Mouse (Mus musculus) liver, adult 2 months (tissue): ENCODE results near the gene Zfp422. TPM values are rescaled to one million over a fixed set of nuclear protein-coding genes. Genes with fewer than 3 reads are reported as not detected.
"Not testable (repeated sequence)": the region's sequence is repeated elsewhere in the genome, so short reads cannot be mapped to it uniquely, and the experiment has no call there.

Experiments
- DNase-seq: peaks from one replicate; pipeline ENCODE4 v3.0.0-alpha.2; 2011; ENCODE audit warnings: low read depth, low spot score; ENCODE audit errors: extremely low read depth
- H3K27ac ChIP-seq: fragments of 200-500 bp; replicated peaks from 2 replicates; pipeline ENCODE4 v1.5.1; 2012; ENCODE audit warnings: low read depth, mild to moderate bottlenecking, control low read depth, inconsistent platforms, low read length; ENCODE audit not compliant: insufficient read depth
- H3K27me3 ChIP-seq: fragments of 200-500 bp; 2 replicates; pipeline ENCODE4 v1.6.1; 2012; ENCODE audit warnings: mild to moderate bottlenecking, moderate library complexity, low read length, inconsistent platforms; ENCODE audit not compliant: control insufficient read depth, insufficient read depth
- H3K36me3 ChIP-seq: fragments of 200-500 bp; 2 replicates; pipeline ENCODE4 v1.6.1; 2012; ENCODE audit warnings: low read length, inconsistent platforms; ENCODE audit not compliant: control insufficient read depth, insufficient read depth
- H3K4me1 ChIP-seq: fragments of 200-500 bp; 2 replicates; pipeline ENCODE4 v1.6.1; 2011; ENCODE audit warnings: low read length; ENCODE audit not compliant: control insufficient read depth, insufficient read depth
- H3K4me3 ChIP-seq: fragments of 200-500 bp; 2 replicates; pipeline ENCODE4 v1.5.1; 2011; ENCODE audit warnings: low read depth, mild to moderate bottlenecking, control low read depth, low read length, moderate library complexity; ENCODE audit not compliant: insufficient read depth
- H3K79me2 ChIP-seq: fragments of 200-500 bp; 2 replicates; pipeline ENCODE4 v1.6.1; 2012; ENCODE audit warnings: inconsistent platforms, mild to moderate bottlenecking, low read length, moderate library complexity; ENCODE audit not compliant: control insufficient read depth, insufficient read depth
- H3K9ac ChIP-seq: fragments of 200-500 bp; 2 replicates; pipeline ENCODE4 v1.6.1; 2012; ENCODE audit warnings: low read depth, mild to moderate bottlenecking, control low read depth, inconsistent platforms, low read length
- CTCF ChIP-seq: fragments of 200-500 bp; IDR thresholded peaks from 2 replicates; pipeline ENCODE4 v1.5.1; 2011; ENCODE audit warnings: low read depth, low read length, control low read depth
- POLR2A ChIP-seq: fragments of 200-500 bp; IDR thresholded peaks from 2 replicates; pipeline ENCODE4 v1.6.1; 2011; ENCODE audit warnings: low read length, control low read depth; ENCODE audit not compliant: insufficient read depth; ENCODE audit errors: extremely low read depth
- WGBS: fragments of 180-500 bp; shearing (Covaris S2); methylation state at CpG from one replicate; pipeline ENCODE4 v1.1.7; 2018; 5-methylcytosine and 5-hydroxymethylcytosine counted together
- polyA plus RNA-seq: library from polyadenylated mRNA; depleted of rRNA; stranded (reverse); fragments of >200 nt; gene quantifications from 2 replicates; pipeline ENCODE4 v1.2.3, GENCODE M21; 2012
- total RNA-seq: library from RNA; depleted of rRNA; stranded (reverse); fragments of >200 nt; gene quantifications from 2 replicates; pipeline ENCODE4 v1.2.3, GENCODE M21; 2014

Gene Zfp422
- total and polyA plus RNA-seq, 2 experiments = 5.6 to 7.0 TPM

GRCm38 (mm10) chr6:116629766-116630165 lies 967 bp upstream of the Zfp422 start:
- Histone ChIP-seq H3K4me3 (no peak overlapping the region), H3K79me2 (peaks cover 2% of the 10 kb centered on the region; the same call in 1 of the 2 replicates), H3K9ac (no peak overlapping the region), H3K27ac (no peak overlapping the region), H3K27me3 (no peaks in the 10 kb centered on the region), H3K4me1 (peaks cover 2% of the 10 kb centered on the region; the same call in 1 of the 2 replicates), H3K36me3 (no peaks in the 10 kb centered on the region)
- DNase-seq = no peak
- TF ChIP-seq POLR2A (no peak), CTCF (no peak)
- 93% methylated on average over 10 of the region's 10 CpGs for WGBS

GRCm38 (mm10) chr6:116628095-116628494 lies 704 bp downstream of the Zfp422 start:
- Histone ChIP-seq H3K4me1 (peaks cover 2% of the 10 kb centered on the region; the same call in 1 of the 2 replicates), H3K4me3 (peak overlapping the region; percentile 95), H3K9ac (peak overlapping the region; percentile 83), H3K27ac (no peak overlapping the region), H3K79me2 (peaks cover 2% of the 10 kb centered on the region; the same call in 1 of the 2 replicates), H3K27me3 (no peaks in the 10 kb centered on the region), H3K36me3 (no peaks in the 10 kb centered on the region)
- WGBS = 10% methylated on average over 9 of the region's 9 CpGs
- DNase-seq = peak; percentile 25
- TF ChIP-seq POLR2A (no peak), CTCF (no peak)

- 97% methylated on average over 9 of the region's 9 CpGs for WGBS
Measured at GRCm38 (mm10) chr6:116626417-116626816, 2.4 kb downstream of the Zfp422 start.

GRCm38 (mm10) chr6:116621318-116622023 lies 7.3 kb downstream of the Zfp422 start:
- no peak overlapping the region for H3K4me3 ChIP-seq
- 73% methylated on average over 8 of the region's 8 CpGs for WGBS
- H3K4me1 ChIP-seq = no peaks in the 10 kb centered on the region
- H3K27me3 ChIP-seq = no peaks in the 10 kb centered on the region
- no peak for DNase-seq
- H3K79me2 ChIP-seq = no peaks in the 10 kb centered on the region
- no peak for TF ChIP-seq CTCF
- no peak for TF ChIP-seq POLR2A
- no peak overlapping the region for H3K9ac ChIP-seq
- H3K27ac ChIP-seq = no peak overlapping the region
- H3K36me3 ChIP-seq = no peaks in the 10 kb centered on the region

More at GRCm38 (mm10) chr6:116626417-116626816, 2.4 kb downstream of the Zfp422 start:
- not testable (repeated sequence) for H3K36me3 ChIP-seq, H3K27ac ChIP-seq, H3K4me3 ChIP-seq, H3K27me3 ChIP-seq, H3K9ac ChIP-seq, H3K79me2 ChIP-seq, DNase-seq, H3K4me1 ChIP-seq

GRCm38 (mm10) chr6:116618073-116618472 lies 10.7 kb downstream of the Zfp422 start:
- H3K27ac ChIP-seq = no peak overlapping the region
- H3K9ac ChIP-seq = no peak overlapping the region

GRCm38 (mm10) chr6:116615719-116616118 lies 13.1 kb downstream of the Zfp422 start:
- H3K79me2 ChIP-seq = no peaks in the 10 kb centered on the region
- H3K27me3 ChIP-seq = no peaks in the 10 kb centered on the region
- H3K36me3 ChIP-seq = no peaks in the 10 kb centered on the region
- no peaks in the 10 kb centered on the region for H3K4me1 ChIP-seq
- no peak for DNase-seq
- H3K9ac ChIP-seq = no peak overlapping the region
- no peak overlapping the region for H3K27ac ChIP-seq
- TF ChIP-seq POLR2A (no peak), CTCF (no peak)
- no peak overlapping the region for H3K4me3 ChIP-seq
- 87% methylated on average over 2 of the region's 2 CpGs for WGBS

More at GRCm38 (mm10) chr6:116618073-116618472, 10.7 kb downstream of the Zfp422 start:
- no peak for DNase-seq
- H3K36me3 ChIP-seq = no peaks in the 10 kb centered on the region
- no peaks in the 10 kb centered on the region for H3K4me1 ChIP-seq
- no peak overlapping the region for H3K4me3 ChIP-seq
- TF ChIP-seq POLR2A = no peak
- 0 out of 2 replicates have a peak, but pooled peaks have one; percentile 5 for TF ChIP-seq CTCF
- no peaks in the 10 kb centered on the region for H3K79me2 ChIP-seq
- H3K27me3 ChIP-seq = no peaks in the 10 kb centered on the region
